Mouse (Mus musculus): ENCODE results near the gene Olfr45.
"Not testable (repeated sequence)": the region's sequence is repeated elsewhere in the genome, so short reads cannot be mapped to it uniquely, and the experiment has no call there.

Olfr45 gene

GRCm38 (mm10) chr7:140681651-140682050, at the start of gene Olfr45:
Gene Olfr45, plus strand, starts transcription at chr7:140681951.
- DNase-seq (ENCODE audit: low spot score) = no peak

- DNase-seq (ENCODE audit: low spot score) = no peak
Observed at GRCm38 (mm10) chr7:140646152-140646551, 35.6 kb upstream of the Olfr45 start, which contains the start of gene Olfr53. Gene Olfr53, plus strand, starts transcription at chr7:140646452.

- DNase-seq (ENCODE audit: low spot score) = no peak
Observed at GRCm38 (mm10) chr7:140659630-140660029, 22.1 kb upstream of the Olfr45 start, which contains the start of gene Olfr539. Gene Olfr539, plus strand, starts transcription at chr7:140659930.

- not testable (repeated sequence) for DNase-seq (ENCODE audit: low spot score)
Observed at GRCm38 (mm10) chr7:140670693-140671092, 11.1 kb upstream of the Olfr45 start.

- no peak for DNase-seq (ENCODE audit: low spot score)
Observed at GRCm38 (mm10) chr7:140675863-140676262, 5.9 kb upstream of the Olfr45 start.

- not testable (repeated sequence) for DNase-seq (ENCODE audit: low spot score)
Observed at GRCm38 (mm10) chr7:140679591-140679990, 2.2 kb upstream of the Olfr45 start.

- DNase-seq (ENCODE audit: low spot score) = no peak
Observed at GRCm38 (mm10) chr7:140696967-140697366, 15.2 kb downstream of the Olfr45 start, which contains the start of gene Olfr541. Gene Olfr541, plus strand, starts transcription at chr7:140697267.

- DNase-seq (ENCODE audit: low spot score) = no peak
Observed at GRCm38 (mm10) chr7:140706348-140706747, 24.6 kb downstream of the Olfr45 start.

DNA sequence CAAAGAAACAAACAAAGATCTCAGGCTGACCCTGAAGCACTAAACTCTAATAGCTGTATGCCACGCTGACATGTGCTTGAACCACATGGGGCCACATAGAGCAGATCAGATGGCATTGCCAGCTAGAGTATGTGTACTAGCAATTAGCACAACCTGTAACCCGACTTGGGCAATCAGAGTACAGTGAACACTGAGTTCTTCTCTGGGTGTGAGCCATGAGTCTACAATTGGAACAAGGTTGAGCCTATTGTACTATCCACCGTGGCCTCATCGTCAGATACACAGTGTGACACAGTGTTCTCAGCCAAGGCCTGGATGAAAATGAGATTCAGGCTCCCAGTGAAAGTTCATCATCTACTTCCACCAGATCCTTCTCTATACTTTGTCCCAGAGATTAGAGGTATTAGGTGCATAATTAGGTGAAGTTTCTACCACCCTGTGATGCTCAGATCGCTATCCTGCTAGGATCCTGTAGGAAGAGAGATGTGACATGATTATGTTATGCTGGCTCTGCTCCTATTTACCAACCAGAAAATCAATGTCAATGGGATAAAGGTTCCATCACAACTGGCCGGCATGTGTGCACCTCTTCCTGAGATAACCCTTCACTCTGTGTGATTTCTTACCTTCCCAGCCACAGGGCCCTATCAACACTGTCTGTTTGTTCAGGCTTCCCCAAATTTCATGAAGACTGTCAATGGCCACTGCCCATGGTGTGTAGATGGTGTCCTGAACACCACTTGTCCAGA, 26.0 kb downstream of the Olfr45 start:
- no peak for DNase-seq (ENCODE audit: low spot score)

- no peak for DNase-seq (ENCODE audit: low spot score)
Observed at GRCm38 (mm10) chr7:140717155-140718055, 35.7 kb downstream of the Olfr45 start.

GRCm38 (mm10) chr7:140721095-140721494, 39.3 kb downstream of the Olfr45 start:
- DNase-seq (ENCODE audit: low spot score) = no peak

DNA sequence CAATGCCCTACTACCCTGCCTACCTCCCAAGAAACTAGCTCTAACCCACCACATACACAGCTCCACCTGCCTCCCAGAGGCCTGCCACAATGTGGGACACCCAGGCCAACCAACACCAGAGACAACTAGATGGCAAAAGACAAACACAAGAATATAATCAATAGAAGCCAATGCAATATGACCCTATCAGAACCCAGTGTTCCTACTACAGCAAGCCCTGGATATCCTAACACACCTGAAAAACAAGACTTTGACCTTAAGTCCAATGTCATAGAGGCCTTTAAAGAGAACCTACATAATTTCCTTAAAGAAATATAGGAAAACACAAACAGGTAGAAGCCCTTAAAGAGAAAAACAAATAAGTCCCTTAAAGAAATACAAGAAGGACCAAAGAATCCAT, 43.8 kb downstream of the Olfr45 start:
- DNase-seq (ENCODE audit: low spot score) = no peak

DNA sequence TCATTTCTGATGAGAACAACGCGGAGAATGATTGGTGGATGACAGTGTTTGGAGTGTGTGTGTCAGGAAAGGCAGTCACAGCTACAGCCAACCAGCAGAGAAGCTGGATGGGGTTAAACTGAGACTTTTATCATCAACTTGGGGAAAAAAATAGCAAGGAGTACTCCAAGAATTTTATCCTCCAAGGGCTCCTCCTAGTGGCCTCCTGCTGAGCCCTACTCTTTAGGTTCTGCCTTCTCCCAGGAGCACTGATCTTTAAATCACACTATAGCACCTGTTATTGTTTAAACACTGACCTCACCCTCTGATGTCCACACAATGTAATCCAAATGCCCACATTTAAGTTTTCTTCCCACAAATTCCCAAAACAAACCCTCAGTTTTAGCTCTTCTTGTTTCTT, 51.4 kb downstream of the Olfr45 start:
- DNase-seq (ENCODE audit: low spot score) = no peak
